Mouse (Mus musculus) adrenal gland, postnatal 4 days (tissue): ENCODE measurements around the gene Pex7. TPM values are rescaled to one million over a fixed set of nuclear protein-coding genes. Genes with fewer than 3 reads are reported as not detected.
"Not testable (repeated sequence)": the region's sequence is repeated elsewhere in the genome, so short reads cannot be mapped to it uniquely, and the experiment has no call there.

Experiments used
- DNase-seq, 2 experiments: peaks; one replicate each; pipeline ENCODE4 v3.0.0; 2021 to 2022; ENCODE audit warnings: low spot score in 2 of 2, mixed read lengths in 2 of 2
- total RNA-seq, 2 experiments: library from RNA; stranded (reverse); gene quantifications; 2 replicates each; pipeline ENCODE4 v1.2.3; 2021

Gene Pex7
- total RNA-seq, 2 experiments from 2014 or later: 40.6 to 41.3 TPM

DNA sequence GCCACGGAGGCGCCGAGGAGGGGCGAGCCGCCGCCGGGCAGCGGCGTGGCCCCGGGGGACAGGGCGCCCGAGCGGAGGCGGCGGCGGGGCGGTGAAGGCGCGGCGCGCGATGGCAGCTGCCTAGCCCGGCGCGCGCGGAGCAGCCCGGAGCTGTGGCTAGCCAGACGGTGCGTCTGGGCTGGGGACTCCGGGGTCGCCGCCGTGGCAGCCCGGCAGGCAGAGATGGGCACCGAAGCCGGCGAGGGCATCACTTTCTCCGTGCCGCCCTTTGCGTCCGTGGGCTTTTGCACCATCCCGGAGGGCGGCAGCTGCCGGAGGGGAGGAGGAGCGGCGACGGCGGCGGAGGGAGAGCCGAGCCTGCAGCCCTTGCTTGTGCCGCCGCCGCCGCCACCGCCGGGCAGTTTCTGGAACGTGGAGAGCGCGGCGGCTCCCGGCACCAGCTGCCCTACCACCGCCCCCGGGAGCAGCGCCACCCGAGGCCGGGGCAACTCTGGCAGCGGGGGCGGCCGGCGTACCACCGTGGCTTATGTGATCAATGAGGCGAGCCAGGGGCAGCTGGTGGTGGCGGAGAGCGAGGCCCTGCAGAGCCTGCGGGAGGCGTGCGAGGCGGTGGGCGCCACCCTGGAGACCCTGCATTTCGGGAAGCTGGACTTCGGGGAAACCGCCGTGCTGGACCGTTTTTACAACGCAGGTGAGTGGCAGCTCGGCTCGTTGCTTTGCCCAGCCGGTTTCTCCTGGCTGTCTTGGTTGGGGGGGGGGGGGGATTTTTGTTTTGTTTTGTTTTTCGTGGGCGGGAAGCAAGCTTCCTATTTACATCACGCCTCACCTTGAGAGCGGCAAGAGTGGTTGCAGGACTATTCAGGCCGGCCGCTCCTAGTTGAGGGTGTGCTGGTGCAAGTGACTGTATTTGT, 27.1 kb upstream of the Pex7 start, which contains the start of gene Map3k5:
Gene Map3k5 (plus strand): TSS at position 89 of the 911 bp plus-strand sequence.
- peak in 1 of 2 experiments; percentile 39 for DNase-seq

DNA sequence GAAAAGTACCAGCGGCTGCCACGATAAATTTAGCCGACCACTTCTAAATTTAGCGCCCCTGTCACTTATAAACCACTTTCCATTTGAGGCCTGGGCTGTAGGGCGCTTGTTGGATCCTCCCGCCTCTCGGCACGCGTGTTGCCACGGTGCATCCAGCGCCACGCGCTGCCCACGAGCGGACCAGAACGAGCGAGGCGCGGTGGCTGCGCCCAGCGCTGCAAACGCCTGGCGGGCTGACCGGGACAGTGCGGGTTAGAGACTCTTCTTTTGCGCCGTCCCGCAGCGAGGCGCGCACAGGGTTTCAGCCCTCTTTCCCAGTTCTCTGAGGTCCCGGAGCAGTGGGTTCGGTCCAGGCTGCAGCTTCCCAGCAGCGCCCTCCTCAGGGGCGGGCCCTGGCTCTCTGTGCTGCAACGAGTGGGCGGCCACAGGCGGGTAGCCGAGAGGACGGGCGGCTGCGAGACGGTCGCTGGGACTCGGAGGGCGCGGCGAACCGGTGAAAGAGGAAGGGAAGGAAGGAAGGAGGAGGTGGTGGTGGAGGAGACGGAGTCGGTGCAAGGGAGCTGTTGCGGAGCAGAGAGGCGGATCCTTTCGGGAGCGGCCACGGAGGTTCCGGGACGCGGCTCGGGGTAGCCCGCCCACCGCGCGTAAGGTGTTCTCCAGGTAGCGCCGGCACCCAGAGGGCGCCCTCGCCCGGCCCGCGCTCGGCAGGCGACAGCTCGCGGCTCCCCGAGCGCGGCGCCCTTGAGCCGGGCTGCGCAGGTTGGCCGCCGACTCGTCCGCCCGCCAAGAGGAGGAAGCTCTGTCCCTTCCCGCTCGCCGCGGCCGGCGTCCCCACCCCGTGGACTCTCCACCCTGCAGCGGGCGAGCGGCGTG, 26.3 kb upstream of the Pex7 start:
- peak in 1 of 2 experiments; percentile 67 for DNase-seq

DNA sequence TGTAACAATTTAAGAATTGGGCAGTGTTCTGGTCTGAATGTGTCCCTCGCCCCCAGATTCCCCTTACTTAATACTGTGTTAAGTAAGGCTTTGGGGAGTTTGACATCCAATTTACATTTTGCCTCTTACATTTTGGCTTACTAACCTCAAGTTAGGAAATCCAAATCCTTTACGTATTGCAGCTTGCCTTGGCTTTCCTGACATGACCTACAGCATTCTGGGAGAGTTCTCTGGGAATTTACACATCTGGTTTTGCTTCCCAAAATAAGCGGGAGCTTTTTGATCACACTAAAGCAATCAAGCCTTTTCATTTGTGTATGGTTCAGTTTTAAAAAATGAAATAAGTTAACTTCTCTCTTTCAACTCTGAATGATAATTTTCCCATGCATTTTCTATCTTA, 25.5 kb upstream of the Pex7 start:
- DNase-seq: no peak

DNA sequence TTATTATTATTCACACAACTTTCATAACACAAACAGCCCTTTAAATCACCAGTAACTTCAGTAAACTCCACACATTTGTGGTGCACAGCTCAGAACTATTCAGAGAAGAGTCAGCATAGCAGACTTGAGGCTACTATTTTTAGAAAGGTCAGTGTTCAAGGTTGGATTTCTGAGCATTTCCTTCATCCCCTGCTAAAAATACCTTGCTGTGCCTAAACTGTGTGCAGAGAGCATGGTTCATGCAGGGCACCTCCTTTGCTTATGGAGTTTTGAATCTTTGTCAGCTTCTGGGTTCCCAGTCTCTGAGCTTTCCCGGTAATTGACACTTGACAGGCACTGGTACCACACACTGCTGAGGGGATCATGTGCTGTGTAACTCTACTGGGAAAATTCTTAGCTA, 20.7 kb upstream of the Pex7 start:
- no peak for DNase-seq

DNA sequence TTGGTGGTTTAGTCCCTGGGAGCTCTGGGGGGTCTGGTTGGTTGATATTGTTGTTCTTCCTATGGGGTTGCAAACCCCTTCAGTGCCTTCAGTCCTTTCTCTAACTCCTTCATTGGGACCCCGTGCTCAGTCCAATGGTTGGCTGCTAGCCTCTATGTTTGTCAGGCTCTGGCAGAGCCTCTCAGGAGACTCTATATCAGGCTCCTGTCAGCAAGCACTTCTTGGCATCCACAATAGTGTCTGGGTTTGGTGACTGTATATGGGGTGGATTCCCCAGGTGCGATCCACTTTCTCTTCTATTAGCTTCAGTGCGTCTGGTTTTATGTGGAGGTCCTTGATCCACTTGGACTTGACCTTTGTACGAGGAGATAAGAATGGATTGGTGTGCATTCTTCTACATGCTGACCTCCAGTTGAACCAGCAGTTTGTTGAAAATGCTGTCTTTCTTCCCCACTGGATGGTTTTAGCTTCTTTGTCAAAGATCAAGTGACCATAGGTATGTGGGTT, 19.0 kb upstream of the Pex7 start:
- DNase-seq: not testable (repeated sequence)

DNA sequence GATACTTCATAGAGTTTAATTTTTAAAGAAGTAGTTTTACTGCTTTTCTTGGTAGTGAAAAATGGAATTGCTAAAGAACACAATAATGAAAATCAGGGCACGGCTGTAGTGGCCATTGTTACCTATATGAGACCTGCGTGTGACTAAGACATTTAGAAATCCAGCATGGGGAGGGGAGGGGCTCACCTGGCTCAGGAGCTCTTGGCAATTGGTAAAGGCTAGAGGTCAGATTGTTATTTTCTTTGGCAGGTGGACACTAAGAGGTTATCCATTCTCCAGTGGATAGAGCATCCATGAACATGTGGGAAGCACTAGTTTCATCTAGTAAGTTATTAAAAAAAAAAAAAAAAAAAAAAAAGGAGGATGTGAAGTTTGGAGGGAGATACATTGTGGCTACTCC, 16.8 kb upstream of the Pex7 start:
- DNase-seq: no peak

DNA sequence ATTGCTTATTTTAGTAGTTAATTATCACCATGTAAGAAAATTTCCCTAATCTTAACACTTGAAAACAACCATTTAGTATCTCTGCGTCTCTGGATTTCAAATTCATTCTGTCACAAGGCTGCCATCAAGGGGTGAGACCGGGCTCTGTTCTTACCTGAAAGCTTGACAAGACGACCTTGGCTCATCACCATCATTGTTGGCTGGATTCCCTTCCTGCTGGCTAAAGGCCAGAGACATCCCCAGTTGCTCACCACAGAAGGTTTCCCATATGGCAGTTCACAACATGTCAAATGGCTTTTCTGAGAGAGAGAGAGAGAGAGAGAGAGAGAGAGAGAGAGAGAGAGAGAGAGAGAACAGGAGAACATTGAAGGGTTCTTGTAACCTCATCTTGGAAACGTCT, 14.9 kb upstream of the Pex7 start:
- DNase-seq: no peak

DNA sequence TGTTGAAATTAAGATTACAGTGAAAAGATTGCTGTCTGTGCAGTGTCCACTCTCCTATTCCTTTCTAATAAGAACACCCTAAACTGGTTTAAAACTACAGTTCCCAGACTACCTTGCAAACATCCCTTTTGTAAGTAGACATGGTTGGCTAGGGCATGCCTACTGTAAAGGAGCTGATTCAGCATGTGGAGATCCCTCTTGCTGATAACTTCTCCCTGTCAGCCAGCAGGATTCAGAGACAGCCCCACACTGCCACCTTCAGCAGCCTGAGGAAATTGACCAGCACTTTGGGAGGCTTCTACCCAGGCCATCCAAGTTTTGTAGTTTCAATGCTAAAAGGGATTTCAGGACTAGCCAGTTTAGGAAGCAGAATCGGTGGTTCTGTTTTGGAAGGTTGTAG, 7.8 kb upstream of the Pex7 start:
- DNase-seq: peak in 1 of 2 experiments; percentile 49

DNA sequence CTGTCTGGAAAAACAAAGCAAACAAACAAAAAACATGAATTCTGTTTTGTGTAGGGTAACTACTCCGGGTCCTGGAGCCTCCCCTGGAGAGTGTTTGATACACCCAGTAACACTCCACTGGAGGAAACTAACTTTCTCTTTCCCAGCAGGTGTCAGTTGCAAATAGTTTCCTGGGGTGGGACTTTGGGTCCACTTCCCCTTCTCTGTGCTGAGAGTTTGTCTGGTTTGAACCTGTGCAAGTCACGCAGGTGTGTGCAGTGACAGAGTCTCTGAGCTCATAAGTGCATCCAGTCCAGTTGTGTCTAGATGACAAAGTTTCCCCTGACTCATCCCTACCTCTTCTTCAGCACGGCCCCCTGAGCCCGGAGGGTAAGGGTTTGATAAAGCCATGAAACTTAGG, 6.3 kb upstream of the Pex7 start:
- no peak for DNase-seq

DNA sequence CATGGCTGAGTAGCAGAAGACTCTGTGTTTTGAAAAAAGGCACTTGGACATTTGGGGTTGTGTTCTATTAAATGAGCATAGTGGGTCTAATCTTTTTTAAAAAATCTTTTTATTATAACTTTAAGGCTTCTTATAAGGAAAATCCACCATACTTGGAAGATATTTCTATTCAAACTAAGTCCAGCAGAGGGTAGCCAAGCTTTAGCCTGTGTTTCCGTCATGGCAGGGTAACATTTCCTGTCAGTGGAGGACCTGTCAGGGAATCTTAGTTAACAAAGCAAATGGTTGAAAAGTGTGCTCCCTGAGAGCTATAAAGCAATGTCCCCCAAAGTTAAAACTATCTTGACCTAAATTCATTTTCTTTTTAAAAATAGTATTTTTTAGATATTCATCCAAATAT, 4.1 kb upstream of the Pex7 start:
- DNase-seq: no peak

DNA sequence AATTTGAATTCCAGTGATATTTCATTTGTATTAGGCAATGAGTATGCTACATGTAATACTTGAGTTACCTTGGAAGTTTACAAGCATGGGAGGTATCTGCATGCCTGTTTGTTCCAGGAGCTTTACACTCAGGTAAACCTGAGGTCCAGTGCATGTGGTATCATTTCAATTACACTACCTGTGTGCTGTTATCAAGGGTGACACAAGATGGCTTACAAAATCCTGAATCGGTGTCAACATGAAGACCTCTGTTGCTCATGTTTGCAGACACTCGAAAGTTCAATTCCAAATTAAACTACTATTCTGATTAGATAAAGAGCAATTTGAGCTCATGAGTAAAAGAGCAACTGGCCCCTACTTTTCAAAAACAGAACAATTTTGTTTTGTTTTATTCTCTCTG, 3.0 kb upstream of the Pex7 start:
- DNase-seq: no peak

DNA sequence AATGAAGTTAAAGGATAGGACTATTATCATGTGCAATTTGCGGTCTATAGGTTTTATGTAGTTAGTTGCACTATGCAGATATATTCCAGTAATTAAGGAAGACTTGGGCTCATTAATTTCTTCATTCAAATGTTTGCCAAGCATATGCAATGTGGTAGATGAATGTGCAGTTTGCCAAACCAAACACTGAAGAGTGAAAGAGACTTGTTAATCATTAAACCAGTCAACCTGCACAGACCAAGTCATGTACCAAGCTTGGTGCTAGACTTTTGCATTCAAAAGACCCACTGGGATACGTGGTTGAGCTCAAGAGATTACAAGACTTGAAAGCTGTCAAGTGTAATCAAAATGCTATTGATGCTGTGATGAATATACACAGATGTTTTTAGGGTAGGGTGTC, 587 bp upstream of the Pex7 start:
- no peak for DNase-seq

DNA sequence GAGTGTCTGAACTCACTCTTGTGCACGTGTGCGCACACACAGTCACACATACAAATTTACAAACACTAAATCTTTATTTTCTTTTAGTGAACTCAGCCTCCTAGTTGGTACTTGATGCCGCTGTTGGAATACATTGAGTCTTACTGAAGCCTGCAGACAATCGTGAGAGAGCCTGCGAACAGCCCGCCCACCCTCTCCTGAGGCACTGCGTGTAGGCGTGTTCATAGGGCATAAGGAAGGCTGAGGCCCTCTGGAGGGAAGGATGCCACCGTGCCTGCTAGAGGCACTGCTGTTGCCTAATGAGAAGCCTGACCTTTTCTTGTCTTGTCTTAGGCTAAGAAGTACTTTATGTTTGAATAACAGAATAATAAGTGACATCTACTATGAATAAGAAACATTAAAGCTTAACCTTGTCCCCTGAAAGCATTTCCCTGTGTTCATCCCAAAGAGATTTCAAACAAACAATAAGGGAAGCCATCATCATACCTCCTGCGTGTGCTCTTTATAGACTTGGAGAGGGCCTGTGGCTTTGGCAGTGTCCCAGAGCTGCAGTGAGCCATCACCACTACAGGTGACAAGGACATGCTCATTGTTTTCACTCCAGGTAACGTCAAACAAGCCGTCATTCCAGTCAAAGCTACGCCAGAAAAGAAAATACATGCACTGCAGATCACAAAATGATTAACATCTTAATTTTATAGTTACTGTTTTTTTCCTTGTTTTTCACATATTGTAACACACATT, 3.2 kb downstream of the Pex7 start:
- DNase-seq: no peak

DNA sequence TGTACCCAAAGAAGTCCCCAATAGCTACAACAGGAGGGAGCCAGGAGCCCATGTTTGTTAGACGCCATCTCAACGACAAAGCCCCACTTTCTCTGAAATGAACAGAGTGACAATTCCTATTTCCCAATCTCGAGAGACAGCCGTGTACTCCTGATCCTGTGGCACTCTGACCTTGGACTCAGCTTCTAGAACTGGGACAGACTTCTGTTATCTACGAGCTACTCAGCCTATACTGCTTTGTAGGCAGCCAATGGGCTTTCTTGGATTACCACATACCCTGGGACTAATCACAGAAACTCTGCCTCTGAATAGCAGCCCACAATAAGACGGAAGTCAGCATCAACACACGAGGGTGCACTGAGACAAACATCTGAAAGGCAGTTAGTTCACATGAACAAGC, 5.5 kb downstream of the Pex7 start:
- DNase-seq: no peak

DNA sequence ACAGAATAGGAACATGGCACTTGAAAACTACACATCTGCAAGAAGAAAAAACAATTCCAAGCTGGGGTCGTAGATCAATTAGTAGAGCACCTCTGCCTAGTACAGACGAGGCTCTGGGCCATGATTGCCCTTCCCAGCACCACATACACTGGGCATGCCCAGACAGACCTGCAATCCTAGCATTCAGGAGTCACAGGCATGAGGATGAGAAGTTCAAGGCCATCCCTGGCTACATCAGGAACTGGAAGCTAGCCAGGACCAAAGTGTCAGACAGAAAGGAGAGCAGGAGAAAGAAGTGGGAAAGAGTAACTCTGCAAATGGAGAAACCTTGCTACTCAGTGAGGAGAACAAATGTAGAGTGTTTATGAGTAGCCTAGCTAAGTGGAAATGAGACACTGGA, 7.3 kb downstream of the Pex7 start:
- DNase-seq: no peak

DNA sequence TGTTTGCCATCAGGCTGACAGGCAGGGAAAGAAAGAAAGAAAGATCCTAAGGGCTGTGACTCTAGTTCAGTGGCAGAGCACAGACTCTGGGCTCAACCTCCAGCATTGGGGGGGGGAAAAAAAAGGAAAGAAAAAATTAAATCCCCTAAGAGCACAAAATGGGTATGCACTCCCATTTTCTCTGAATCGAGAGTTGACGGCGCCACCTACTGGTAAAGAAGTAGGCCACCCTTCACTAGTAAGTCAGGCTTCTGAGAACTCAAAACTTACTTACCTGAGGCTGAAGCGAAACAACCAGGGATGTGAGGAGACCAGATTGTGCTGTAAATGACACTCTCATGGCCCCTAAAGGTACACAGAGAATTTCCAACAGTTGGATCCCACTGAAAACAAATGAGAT, 13.5 kb downstream of the Pex7 start:
- no peak for DNase-seq

DNA sequence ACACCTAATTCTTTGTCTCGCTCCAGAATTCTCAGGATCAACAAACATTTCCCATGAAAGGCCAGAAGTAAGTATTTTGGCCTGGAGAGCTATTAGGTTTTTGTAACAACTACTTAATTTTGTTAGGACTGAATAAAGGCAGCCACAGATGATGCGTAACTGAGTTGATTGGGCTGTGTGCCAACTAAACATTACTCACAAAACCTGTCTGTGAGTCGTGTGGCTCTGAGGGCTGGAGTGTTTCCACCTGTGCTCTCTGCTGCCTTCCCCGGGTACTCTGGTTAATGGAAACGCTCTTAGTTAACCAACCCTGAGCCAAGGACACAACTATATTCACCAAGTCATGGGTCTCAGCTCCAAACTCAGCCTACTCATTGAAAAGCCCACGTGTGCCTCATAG, 14.3 kb downstream of the Pex7 start:
- DNase-seq: no peak

DNA sequence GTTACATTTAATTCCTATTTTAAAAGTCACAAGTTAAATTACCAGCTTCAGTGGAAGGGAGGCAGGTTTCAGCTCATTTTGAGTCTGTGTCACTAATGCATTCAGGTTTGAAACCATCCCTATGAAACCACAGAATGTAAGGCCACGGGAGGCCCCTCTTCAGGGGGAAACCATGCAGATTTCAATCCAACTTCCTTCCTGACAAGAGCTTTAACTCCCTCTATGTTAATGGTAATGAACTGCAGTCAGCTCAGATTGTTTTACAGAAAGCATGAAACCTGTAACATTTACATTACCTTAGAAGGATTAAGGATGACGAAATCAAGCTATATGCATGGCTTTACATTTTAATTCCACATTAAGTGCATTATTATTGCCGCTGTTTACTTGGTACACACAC, 15.8 kb downstream of the Pex7 start:
- no peak for DNase-seq

DNA sequence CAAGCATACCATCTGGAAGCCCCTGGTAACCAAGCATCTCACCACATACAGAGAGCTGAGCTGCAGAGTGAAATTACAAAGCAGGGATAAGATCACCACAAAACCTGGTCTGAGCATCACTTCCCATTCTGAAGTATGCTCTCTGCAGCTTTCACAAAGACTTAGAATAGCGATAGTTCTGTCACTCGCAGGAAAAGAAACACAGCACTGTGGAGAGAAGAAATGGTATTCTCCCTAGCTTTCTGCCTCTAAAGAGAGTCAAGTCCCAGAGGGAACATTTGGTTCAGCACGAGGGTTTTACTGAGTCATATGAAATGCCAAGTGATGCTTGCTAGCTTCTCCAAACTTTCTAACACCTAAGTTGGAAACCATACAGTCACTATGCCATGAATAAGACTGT, 17.6 kb downstream of the Pex7 start:
- no peak for DNase-seq

DNA sequence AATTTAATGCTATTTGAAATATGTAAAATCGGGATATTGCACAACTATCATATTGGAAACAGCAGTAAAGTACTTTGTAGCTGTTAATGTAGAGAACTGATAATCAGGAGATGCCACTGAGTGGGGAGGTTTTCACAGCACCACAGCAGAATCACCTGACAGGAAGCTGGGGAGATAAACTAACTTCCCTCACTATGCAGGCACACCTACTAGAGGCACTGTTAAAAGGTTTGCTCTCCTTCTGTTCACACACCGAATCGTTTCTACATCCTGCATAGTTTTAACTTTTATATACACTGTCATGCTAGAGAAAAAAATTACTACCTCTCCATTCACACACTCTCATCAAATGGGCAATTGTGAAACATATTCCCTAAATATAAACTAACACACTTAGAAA, 21.2 kb downstream of the Pex7 start:
- DNase-seq: no peak

DNA sequence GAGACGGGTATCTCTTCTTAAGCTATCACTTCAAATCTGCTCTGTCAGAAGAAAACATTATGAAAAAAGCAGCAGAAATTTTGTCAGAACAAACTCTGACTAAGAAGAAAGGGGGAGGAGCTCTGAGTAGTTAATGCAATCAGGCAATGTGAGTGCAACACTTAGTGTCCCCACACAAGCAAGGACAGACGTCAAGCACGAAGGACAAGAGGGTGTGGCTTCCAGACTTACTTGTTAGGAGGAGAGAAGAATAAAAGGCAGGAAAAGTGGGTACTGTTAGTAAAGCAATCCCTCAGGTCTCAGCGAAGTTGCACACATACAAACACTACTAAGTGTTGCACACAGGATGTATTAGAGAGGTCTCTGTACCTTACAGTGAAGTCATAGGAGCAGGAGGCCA, 23.1 kb downstream of the Pex7 start:
- DNase-seq: no peak
